Mouse (Mus musculus) heart, postnatal 10 days (tissue): ENCODE measurements around the gene Ehmt2. TPM values are rescaled to one million over a fixed set of nuclear protein-coding genes. Genes with fewer than 3 reads are reported as not detected.
A peak's percentile ranks its signal among the peaks of the same experiment; 100 is the strongest.

Experiments
- DNase-seq, 2 experiments: peaks; one replicate each; pipeline ENCODE4 v3.0.0; 2021
- intact Hi-C: fragments of 180-260 bp; cut with DNase I; formaldehyde crosslinking; loops from one replicate; pipeline ENCODE4 v1.15.1; 2025
- total RNA-seq, 2 experiments: library from RNA; stranded (reverse); gene quantifications; 2 replicates each; pipeline ENCODE4 v1.2.3; 2021

Gene Ehmt2
- 10 to 100 TPM; 52.4 to 58.2 TPM for total RNA-seq

- intact Hi-C loops: no loop called here
- peak; percentile 85 for DNase-seq
These were observed at the start of gene Ehmt2, which contains the start of gene C2 for GRCm38 (mm10) chr17:34898160-34898586. Ehmt2 (plus strand) TSS chr17:34898469. C2 (minus strand) TSS chr17:34898265.

GRCm38 (mm10) chr17:34849722-34850516 lies 48.4 kb upstream of the Ehmt2 start, which contains the start of the genes Skiv2l and Nelfe:
Skiv2l (minus strand) TSS chr17:34850210.
Nelfe (plus strand) TSS chr17:34850391.
- intact Hi-C loops: loop anchor here (10.0 kb wide), 1 partner anchor 385 kb away; the partner anchor contains the start of genes Atp6v1g2 and Nfkbil1

GRCm38 (mm10) chr17:34850517-34851125 lies 47.6 kb upstream of the Ehmt2 start:
- intact Hi-C loops: no loop called here
- DNase-seq: no peak

More at GRCm38 (mm10) chr17:34849722-34850516, 48.4 kb upstream of the Ehmt2 start, which contains the start of the genes Skiv2l and Nelfe:
- DNase-seq: peak; percentile 98

DNA sequence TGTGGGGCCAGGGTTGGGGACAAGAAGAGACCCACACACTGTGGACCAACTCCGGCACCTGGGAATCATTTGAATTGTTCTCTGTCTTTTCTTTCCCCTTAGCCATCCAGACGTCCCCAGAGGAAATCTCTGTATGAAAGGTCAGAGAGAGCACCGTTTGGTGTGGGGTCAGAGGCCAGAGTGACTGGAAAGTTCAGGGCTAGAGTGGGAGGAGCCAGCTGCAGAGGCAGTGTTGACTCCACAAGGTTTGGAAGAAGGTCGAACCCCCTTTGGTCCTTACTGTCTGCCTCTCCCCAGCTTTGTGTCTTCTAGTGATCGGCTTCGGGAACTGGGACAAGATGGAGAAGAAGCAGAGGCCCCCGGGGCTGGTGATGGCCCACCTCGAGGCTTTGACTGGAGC lies 44.8 kb upstream of the Ehmt2 start:
- intact Hi-C loops: no loop called here
- DNase-seq: no peak

DNA sequence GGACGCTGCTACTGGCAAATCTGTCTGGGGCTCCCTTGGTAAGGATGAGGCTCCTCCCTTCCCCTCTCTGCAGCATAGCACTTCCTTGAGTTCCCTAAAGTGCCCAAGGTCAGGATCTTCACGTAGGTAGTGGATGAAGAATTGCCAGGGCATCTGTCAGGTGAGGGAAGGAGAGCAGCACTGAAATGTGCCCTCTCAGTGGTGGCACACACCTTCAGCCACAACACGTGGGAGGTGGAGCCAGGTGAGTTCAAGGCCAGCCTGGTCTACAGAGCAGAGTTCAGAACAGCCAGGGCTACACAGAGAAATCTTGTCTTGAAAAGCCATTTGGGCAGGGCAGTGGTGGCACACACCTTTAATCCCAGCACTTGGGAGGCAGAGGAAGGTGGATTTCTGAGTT lies 43.5 kb upstream of the Ehmt2 start:
- intact Hi-C loops: loop anchor here (5.0 kb wide), 1 partner anchor 128 kb away; the partner anchor contains the start of gene Lsm2

DNA sequence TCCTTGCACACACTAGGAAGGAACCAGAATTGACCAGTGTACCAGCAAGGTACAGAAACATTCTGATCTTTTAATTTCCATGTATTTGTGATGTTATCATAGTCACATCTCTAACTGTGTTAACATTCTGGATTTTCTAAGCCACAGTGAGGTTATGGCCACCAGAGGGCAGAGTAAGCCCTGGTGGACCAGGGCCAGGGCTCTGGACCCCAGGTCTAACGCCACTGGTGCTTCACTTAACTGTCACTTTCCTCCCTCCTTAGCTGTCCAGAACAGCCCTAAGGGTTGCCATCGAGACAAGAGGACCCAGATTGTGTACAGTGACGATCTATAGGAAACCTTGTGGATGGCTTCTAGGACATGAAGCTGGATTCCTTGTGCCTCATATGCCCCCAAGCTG lies 42.4 kb upstream of the Ehmt2 start:
- peak; percentile 46 to 74 for DNase-seq
- intact Hi-C loops: loop anchor here (2.0 to 5.0 kb wide), 4 partner anchors 37 to 126 kb away; partner anchors contain the start of gene Lsm2

More for the DNA sequence above, 43.5 kb upstream of the Ehmt2 start:
- no peak for DNase-seq

GRCm38 (mm10) chr17:34858670-34859069 lies 39.6 kb upstream of the Ehmt2 start:
- DNase-seq: no peak
- intact Hi-C loops: loop anchor here (5.0 kb wide), 1 partner anchor 124 kb away; the partner anchor contains the start of gene Lsm2

DNA sequence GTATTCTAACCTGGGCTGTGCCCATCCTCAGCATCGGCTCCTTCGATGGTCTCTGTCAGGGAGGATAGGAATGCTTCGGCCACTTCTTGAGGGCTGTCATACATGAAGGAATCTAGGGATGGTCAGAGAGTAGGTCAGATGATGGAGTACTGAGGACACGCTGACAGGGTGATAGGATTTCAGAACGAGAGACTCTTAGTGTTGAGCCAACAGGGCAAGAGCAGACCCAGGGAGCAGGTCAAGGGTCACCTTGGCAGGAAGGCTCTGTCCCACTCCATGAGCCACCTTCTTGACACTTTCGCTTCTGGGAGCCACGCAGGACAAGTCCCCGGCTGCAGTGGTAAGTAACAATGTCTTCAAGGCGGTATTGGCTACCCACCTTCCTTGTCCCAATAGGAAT lies 37.8 kb upstream of the Ehmt2 start:
- no peak for DNase-seq
- intact Hi-C loops: no loop called here

GRCm38 (mm10) chr17:34861704-34862415 lies 36.4 kb upstream of the Ehmt2 start:
- intact Hi-C loops: no loop called here
- no peak for DNase-seq

DNA sequence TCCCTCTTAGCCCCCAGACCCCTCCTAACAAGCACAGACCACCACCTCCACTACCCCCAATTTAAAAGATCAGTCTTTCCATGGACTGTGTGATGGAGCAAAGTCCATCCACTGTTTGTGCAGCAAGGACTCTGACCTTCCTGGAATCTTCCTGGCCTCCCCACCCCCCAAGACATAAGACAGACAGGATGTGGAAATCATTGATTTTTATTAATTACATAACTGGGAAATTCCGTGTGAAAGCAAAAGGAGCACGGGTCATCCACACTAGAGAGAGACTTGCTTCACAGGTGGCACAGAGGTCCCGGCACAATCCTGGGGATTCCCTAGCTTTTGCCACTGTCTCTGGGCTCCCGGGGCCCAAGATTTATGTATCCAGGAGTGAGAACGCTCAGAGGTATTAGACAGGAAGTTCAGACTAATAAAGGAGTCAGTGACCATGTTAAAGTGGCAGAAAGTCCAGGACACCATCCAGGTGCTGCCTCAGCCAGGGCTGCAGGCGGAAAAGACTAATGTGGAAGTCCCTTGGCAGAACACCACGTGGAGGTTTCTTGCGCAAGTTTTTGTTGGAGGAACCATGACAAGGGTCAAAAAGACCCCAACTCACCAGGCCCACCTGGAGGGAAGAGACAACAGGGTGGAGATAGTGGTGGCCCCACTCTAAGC lies 35.7 kb upstream of the Ehmt2 start, which contains the start of gene Cfb:
TSS of gene Cfb (minus strand) at position 103 of the 666 bp plus-strand sequence.
- DNase-seq: no peak
- intact Hi-C loops: no loop called here

DNA sequence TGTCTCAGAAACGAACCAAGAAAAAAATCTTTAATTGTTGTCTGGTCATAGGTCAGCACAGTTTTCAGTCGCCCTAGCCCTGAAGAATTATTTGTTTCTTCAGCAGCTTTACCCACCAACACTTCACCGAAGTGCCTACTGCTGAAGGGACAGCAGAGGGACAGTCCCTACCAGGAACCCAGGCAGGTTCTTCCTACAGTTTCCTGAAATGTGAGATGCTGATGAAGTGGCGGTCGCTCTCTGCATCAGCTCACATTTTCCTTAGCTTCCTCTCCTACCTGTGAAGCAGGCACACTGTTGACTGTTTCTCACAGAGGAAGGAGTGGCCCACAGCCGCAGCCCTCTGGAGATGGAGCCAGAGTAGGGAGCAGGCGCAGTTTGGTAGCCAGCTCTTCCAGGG lies 32.3 kb upstream of the Ehmt2 start:
- intact Hi-C loops: no loop called here
- DNase-seq: no peak

- intact Hi-C loops: no loop called here
- DNase-seq: no peak
These were observed 23.9 kb upstream of the Ehmt2 start for GRCm38 (mm10) chr17:34874321-34874720.

DNA sequence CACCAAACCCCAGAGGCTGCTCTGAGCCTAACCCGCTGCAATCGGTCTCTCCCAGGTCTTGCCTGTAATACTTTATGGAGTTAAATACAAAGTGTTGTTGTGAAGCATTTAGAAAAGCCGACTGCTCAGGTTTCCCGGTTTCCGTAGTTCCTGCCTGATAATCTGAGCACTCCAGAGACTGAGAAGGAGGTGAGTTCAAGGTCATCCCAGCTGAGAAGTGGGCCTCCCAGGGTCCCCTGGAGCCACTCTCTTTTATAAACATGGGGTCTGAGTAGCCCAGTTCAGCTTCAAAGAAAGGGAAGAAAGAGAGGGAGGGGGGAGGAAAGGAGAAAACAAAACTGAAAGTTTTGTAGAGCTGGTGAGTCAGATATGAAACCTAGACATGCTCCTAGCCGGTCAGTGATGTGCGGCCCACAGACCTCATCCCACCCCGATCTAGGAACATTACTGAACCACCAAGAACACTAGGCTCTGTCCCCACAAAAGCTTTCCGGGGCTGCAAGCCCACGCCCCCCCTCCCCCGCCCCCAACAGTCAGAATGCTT lies 18.9 kb upstream of the Ehmt2 start, which contains the start of gene Zbtb12:
TSS of gene Zbtb12 (plus strand) at position 148 of the 544 bp plus-strand sequence.
- DNase-seq: no peak
- intact Hi-C loops: no loop called here

GRCm38 (mm10) chr17:34881166-34881565 lies 17.1 kb upstream of the Ehmt2 start:
- intact Hi-C loops: no loop called here
- no peak for DNase-seq

DNA sequence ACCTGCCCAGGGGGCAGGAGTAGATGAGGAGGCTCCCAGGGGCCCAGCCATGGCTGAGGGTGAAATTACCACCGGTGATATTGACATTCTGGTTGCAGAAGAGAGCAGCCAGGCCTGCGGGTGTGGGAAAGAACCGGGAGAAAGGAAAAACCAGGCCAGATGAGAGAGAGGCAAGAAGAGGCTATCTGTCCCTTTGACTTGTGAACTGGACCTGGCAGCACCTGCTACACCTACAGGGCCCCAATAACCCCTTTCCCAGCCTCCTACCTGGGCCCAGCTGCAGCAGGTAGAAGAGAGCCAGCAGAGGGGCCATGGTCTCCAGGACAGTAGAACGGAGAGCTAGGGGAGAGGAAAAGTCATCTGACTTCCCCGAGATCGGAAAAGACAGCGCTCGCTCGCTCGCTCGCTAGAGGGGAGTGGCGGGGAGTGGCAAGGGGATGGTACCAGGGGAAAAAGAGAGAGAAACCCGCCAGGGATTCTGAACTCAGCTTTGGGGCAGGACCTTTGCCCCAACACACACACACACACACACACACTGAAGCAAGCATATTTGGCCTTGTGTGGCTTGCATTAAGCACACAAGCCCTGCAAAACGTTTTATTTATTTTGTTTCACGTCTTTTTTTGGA lies 16.5 kb upstream of the Ehmt2 start, which contains the start of gene Gm20547:
TSS of gene Gm20547 (minus strand) at position 360 of the 628 bp plus-strand sequence.
- no peak for DNase-seq
- intact Hi-C loops: no loop called here

DNA sequence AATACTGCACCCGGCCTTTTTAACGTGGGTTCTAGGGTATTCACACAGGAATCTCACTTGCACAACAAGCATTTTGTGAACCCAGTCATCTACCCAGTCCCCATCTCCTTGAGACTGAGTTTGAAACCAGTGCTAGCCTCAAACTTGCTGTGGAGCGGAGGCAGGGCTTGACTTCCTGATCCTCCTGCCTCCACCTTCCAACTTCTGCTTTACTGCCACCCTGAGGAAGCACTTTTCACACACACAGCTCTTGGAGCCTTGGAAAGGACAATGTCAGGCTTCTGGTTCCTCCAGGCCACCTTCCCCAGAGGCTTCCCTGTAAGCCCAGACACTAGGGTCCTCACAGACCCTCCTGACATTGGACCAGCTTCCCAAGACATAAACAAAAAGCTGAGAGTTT lies 14.9 kb upstream of the Ehmt2 start:
- no peak for DNase-seq
- intact Hi-C loops: no loop called here

GRCm38 (mm10) chr17:34884704-34885103 lies 13.6 kb upstream of the Ehmt2 start:
- no peak for DNase-seq
- intact Hi-C loops: no loop called here

DNA sequence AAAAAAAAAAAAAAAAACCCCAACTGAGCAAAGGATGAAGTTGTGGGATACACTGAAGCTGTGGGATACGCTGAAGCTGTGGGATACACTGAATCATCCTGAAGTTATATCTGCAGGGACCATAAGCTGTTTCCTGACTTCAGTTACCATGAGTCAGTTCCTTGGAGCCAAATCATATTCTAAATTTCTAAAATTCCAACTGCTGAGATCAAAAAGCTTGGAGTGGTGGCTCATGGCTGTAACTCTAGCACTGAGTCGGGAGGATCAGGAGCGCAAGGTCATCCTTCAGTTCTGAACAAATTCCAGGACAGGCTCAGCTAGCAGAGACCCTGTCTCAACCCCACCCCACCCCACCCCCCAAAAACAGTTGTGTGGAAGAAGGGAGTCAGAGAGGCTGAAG lies 12.7 kb upstream of the Ehmt2 start:
- intact Hi-C loops: no loop called here
- DNase-seq: no peak

GRCm38 (mm10) chr17:34887942-34888341 lies 10.3 kb upstream of the Ehmt2 start:
- intact Hi-C loops: no loop called here
- DNase-seq: no peak
